Mouse (Mus musculus) midbrain, embryonic 12.5 days (tissue): Measurements from ENCODE around the gene St6galnac3. TPM values are rescaled to one million over a fixed set of nuclear protein-coding genes. Genes with fewer than 3 reads are reported as not detected.

ENCODE experiments used
- ATAC-seq: fragments of 200-750 bp; cut with Nextera tagmentation; 2 replicates; pipeline ENCODE4 v1.8.0; 2017; ENCODE audit warnings: low read depth, moderate TSS enrichment, moderate library complexity; ENCODE audit not compliant: low FRiP score
- H3K27ac ChIP-seq: fragments of 300-500 bp; sonication (generic); replicated peaks from 2 replicates; pipeline ENCODE4 v1.5.1; 2016; ENCODE audit warnings: mild to moderate bottlenecking
- H3K27me3 ChIP-seq: fragments of 300-500 bp; sonication (generic); 2 replicates; pipeline ENCODE4 v1.6.1; 2016; ENCODE audit warnings: mild to moderate bottlenecking
- H3K36me3 ChIP-seq: fragments of 300-500 bp; sonication (generic); 2 replicates; pipeline ENCODE4 v1.6.1; 2016
- H3K4me1 ChIP-seq: fragments of 300-500 bp; sonication (generic); 2 replicates; pipeline ENCODE4 v1.6.1; 2016
- H3K4me2 ChIP-seq: fragments of 300-500 bp; sonication (generic); replicated peaks from 2 replicates; pipeline ENCODE4 v1.6.1; 2016; ENCODE audit warnings: mild to moderate bottlenecking, moderate library complexity
- H3K4me3 ChIP-seq: fragments of 300-500 bp; sonication (generic); 2 replicates; pipeline ENCODE4 v1.5.1; 2016; ENCODE audit warnings: mild to moderate bottlenecking
- H3K9ac ChIP-seq: fragments of 300-500 bp; sonication (generic); replicated peaks from 2 replicates; pipeline ENCODE4 v1.6.1; 2016; ENCODE audit warnings: mild to moderate bottlenecking, moderate library complexity
- H3K9me3 ChIP-seq: fragments of 300-500 bp; sonication (generic); 2 replicates; pipeline ENCODE4 v1.6.1; 2016; ENCODE audit warnings: mild to moderate bottlenecking
- whole genome bisulfite sequencing: fragments of 180-500 bp; shearing (Covaris S2); methylation state at CpG from one replicate; pipeline ENCODE4 v1.1.7; 2016; 5-methylcytosine and 5-hydroxymethylcytosine counted together
- polyA plus RNA-seq: library from polyadenylated mRNA; unstranded; fragments of >200 nt; fragmentation: Nextera tagmentation; extraction: Ambion mirVana; gene quantifications from 2 replicates; pipeline ENCODE4 v1.2.1, GENCODE M21; 2016

Gene St6galnac3
- polyA plus RNA-seq, 1 experiment from 2014 or later: 28.5 TPM

DNA sequence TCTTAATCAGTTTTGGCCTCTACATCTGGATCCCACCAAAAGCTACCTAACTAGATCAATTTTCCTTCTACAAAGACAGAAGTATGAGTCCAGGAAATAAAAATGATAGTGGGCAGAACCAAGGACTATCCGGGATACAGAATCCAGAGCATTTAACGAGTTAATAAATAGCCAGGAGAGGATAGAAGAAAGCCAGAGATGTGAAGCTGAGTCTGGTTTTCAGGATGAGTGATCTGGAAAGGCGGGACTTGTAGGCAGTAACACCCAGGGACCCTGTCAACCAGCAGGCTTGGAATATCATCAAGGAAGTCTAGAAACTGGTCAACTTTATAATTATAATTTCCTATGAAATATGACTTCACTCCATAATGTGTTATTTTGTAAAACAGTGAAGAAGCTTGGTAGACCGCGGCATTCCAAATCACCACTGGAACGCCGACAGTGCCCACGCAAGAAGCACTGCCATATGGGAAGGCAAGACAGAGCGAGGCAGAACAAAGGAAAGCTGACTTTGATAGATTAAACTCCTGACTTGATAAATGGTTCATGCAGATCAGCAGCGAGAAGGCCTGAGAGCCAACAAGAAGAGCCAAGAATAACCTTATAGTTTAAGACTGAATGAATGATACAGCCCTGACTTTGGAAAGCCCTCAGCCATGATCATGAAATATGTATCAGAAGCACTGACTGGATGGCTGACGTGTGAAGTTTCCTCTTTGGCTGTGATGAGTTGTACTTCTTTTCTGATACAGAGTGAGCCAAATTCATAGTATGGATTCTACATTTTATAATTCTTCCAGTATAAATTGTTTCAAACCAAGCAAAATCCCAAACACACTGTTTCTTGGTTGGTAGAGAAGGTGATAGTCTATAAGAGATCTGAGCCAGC is 252.1 kb downstream of the St6galnac3 start:
- Histone ChIP-seq H3K4me2 (no peak overlapping the region), H3K4me3 (no peak overlapping the region), H3K36me3 (no peaks in the 10 kb centered on the region), H3K9ac (no peak overlapping the region), H3K9me3 (no peaks in the 10 kb centered on the region), H3K27me3 (no peaks in the 10 kb centered on the region), H3K27ac (no peak overlapping the region), H3K4me1 (peaks cover 8% of the 10 kb centered on the region; the same call in 1 of the 2 replicates)
- 92% methylated on average over 11 of the region's 11 CpGs for WGBS
- ATAC-seq: no peak

DNA sequence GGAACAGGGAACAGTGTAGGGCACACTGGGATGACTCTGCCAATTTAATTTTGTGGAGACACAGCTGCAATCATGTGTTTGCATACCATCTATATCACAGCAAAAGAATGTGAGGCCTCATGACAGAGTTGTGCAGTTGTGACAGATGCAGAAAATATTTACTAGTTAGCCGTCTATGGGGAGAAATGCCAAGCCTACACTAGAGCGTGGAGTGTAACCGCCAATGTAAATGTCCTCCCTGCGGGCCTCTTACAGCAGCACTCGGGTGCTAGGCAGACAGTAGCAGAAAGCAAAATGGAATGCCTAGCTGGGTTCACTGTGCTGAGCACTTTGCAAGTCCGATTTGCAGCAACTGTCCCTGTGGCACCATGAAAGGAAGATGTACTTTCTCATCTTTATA is 261.1 kb downstream of the St6galnac3 start:
- no peak overlapping the region for H3K9ac ChIP-seq
- H3K4me2 ChIP-seq: no peak overlapping the region
- peaks cover 2% of the 10 kb centered on the region; the same call in 1 of the 2 replicates for H3K4me1 ChIP-seq
- WGBS: 91% methylated on average over 6 of the region's 6 CpGs
- H3K9me3 ChIP-seq: 0 out of 2 replicates have a peak, but pooled peaks cover 5% of the 10 kb centered on the region
- no peak overlapping the region for H3K4me3 ChIP-seq
- ATAC-seq: no peak
- no peaks in the 10 kb centered on the region; the same call in 1 of the 2 replicates for H3K36me3 ChIP-seq
- no peak overlapping the region for H3K27ac ChIP-seq
- no peaks in the 10 kb centered on the region for H3K27me3 ChIP-seq

DNA sequence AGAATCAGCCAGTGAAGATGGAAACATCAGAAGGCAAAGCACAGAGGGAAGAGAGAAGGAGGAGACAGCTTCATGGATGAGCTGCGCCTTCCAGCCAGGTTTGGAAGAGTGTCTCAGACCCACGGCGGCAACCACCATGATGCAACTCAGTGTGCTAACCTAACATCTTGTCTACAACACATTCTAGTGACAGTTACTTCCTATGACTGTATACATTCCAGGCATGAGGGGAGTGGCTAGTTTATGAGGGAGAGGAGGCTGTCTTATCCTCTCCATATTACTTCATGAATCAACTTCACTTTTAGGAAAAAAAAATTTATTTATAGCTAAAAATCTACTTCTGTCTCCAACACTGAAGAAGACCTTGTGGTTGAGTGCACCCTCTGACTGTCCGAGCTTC is 264.8 kb downstream of the St6galnac3 start:
- Histone ChIP-seq H3K27me3 (no peaks in the 10 kb centered on the region), H3K4me1 (no peaks in the 10 kb centered on the region; the same call in 1 of the 2 replicates), H3K27ac (no peak overlapping the region), H3K9me3 (no peaks in the 10 kb centered on the region), H3K4me2 (no peak overlapping the region), H3K36me3 (no peaks in the 10 kb centered on the region), H3K4me3 (no peak overlapping the region), H3K9ac (no peak overlapping the region)
- no peak for ATAC-seq
- WGBS: 100% methylated on average over 4 of the region's 4 CpGs

DNA sequence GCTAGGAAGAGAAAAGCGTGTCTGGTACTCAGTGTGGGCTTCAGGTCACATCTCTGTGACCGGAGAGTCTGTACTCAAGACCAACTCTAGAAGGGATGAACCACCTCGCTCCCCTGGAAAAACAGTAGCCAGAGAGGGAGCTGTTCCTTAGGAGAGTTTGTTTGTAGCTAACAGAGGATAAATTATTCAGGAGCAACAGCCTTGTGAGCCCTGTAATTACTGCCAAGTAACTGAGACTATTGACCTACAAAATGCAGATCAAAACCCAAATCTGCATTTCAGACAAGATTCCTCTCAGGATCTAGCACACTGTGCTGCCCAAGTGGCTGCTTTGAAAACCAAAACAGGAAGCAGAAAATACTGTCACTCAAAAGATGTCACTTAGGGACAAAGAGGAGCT is 266.4 kb downstream of the St6galnac3 start:
- no peak overlapping the region for H3K4me3 ChIP-seq
- WGBS: 81% methylated on average over 3 of the region's 3 CpGs
- no peaks in the 10 kb centered on the region for H3K9me3 ChIP-seq
- no peaks in the 10 kb centered on the region for H3K27me3 ChIP-seq
- H3K4me2 ChIP-seq: no peak overlapping the region
- no peak overlapping the region for H3K9ac ChIP-seq
- no peaks in the 10 kb centered on the region; the same call in 1 of the 2 replicates for H3K4me1 ChIP-seq
- H3K27ac ChIP-seq: no peak overlapping the region
- no peaks in the 10 kb centered on the region for H3K36me3 ChIP-seq
- ATAC-seq: no peak

DNA sequence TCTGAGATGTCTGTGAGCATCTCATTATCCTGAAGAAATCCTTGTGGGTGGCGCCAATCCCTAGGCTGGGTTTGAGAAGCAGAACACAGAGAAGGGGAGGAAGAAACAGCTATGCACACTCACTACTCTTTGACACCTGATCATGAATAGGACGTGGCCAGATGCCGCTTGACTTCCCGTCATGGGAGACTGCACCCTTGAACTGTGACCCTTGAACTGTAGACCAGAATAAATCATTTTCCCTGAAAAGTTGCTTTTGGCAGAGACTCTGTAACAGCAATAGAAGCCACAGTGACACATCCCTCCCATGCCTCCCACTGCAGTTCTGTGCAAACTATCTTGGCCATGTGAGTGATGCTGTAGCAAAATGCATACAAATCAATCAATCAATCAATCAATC is 267.3 kb downstream of the St6galnac3 start:
- no peaks in the 10 kb centered on the region for H3K36me3 ChIP-seq
- no peak overlapping the region for H3K4me3 ChIP-seq
- no peaks in the 10 kb centered on the region for H3K27me3 ChIP-seq
- no peak overlapping the region for H3K4me2 ChIP-seq
- no peaks in the 10 kb centered on the region; the same call in 1 of the 2 replicates for H3K4me1 ChIP-seq
- H3K9me3 ChIP-seq: no peaks in the 10 kb centered on the region
- 85% methylated on average over 4 of the region's 4 CpGs for WGBS
- H3K9ac ChIP-seq: no peak overlapping the region
- ATAC-seq: no peak
- no peak overlapping the region for H3K27ac ChIP-seq

DNA sequence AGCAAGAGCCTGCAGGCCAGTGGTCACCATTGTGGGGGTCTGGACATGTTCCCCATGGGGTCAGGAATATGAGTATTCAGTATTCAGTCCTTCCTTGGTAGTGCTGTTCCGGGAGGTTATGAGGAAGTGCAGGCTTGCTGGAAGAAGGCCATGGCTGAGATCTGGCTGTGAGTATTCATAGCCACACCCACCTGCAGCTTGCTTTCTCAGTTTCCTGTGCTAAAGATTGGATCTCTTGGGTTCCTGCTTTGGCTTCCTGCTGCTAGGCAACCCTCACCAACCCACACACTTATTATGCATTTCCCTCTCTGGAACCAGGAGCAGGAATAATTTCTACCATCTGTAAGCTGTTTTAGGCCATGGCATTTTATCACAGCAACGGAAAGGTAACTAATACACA is 267.8 kb downstream of the St6galnac3 start:
- Histone ChIP-seq H3K4me3 (no peak overlapping the region), H3K27ac (no peak overlapping the region), H3K4me1 (no peaks in the 10 kb centered on the region; the same call in 1 of the 2 replicates), H3K27me3 (no peaks in the 10 kb centered on the region), H3K36me3 (no peaks in the 10 kb centered on the region), H3K4me2 (no peak overlapping the region), H3K9ac (no peak overlapping the region), H3K9me3 (no peaks in the 10 kb centered on the region)
- no peak for ATAC-seq
- 91% methylated on average over 2 of the region's 2 CpGs for WGBS

DNA sequence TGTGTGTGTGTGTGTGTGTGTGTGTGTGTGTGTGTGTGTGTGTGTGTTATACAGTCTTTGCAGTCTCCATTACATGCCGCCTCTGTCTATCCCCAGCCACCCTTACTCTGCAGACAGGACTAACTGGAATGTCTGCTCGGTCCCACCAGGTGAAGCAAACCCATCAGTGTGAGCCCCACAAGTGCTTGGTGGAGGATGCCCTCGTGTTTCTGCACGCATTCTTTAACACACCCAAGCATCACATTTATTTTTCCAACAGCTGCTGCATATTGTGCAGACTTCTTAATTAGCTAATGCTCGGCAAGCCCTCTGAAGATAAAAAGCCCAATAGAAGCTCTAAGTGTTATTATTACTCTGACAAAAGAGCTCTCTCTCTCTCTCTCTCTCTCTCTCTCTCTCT is 268.7 kb downstream of the St6galnac3 start:
- 80% methylated on average over 4 of the region's 5 CpGs for WGBS
- no peaks in the 10 kb centered on the region; the same call in 1 of the 2 replicates for H3K4me1 ChIP-seq
- no peaks in the 10 kb centered on the region for H3K9me3 ChIP-seq
- ATAC-seq: no peak
- no peak overlapping the region for H3K4me3 ChIP-seq
- H3K36me3 ChIP-seq: no peaks in the 10 kb centered on the region
- H3K27ac ChIP-seq: no peak overlapping the region
- H3K27me3 ChIP-seq: no peaks in the 10 kb centered on the region
- no peak overlapping the region for H3K9ac ChIP-seq
- no peak overlapping the region for H3K4me2 ChIP-seq

DNA sequence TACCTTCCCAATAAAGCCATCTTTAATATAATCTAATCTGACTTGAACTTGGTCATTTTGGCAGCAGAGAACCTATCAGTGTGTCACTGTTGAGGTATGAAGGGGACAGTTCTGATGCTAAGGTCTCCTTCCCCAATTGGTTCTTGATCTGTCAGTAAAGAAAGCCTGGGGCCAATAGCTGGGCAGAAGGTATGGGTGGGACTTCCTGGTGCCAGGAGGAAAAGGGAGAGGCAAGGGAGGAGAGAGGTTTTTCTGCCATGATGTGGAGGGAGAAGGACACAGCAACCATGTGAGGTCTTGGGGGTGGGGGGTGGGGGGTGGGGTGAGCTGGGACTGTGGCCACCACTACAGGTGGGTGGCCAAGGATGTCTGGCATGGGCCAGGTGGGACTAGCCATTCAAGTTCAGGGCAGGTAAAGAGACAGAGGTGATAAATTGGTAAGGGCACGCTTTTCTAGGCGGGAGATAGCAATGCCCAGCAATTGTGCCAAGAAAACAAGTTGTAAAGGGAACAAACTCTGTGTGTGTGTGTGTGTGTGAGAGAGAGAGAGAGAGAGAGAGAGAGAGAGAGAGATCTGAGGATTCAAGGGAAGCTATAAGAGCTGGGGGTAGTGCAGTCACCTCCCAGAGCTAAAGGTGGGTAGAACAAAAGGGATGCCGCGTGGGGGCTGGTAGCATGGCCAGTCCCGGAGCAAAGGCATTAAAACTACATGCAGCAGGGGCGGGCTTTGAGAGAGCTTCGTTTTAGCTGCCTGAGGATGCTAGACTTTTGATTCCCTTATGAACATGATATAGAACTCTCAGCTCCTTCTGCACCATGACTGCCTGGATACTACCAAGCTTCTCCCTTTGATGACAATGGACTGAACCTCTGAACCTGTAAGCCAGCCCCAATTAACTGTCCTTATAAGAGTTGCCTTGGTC is 271.6 kb downstream of the St6galnac3 start:
- H3K27me3 ChIP-seq: no peaks in the 10 kb centered on the region
- H3K36me3 ChIP-seq: no peaks in the 10 kb centered on the region
- no peak overlapping the region for H3K4me3 ChIP-seq
- H3K9me3 ChIP-seq: no peaks in the 10 kb centered on the region
- WGBS: 84% methylated on average over 7 of the region's 7 CpGs
- no peak overlapping the region for H3K9ac ChIP-seq
- ATAC-seq: no peak
- H3K4me2 ChIP-seq: no peak overlapping the region
- H3K4me1 ChIP-seq: no peaks in the 10 kb centered on the region; the same call in 1 of the 2 replicates
- H3K27ac ChIP-seq: no peak overlapping the region

DNA sequence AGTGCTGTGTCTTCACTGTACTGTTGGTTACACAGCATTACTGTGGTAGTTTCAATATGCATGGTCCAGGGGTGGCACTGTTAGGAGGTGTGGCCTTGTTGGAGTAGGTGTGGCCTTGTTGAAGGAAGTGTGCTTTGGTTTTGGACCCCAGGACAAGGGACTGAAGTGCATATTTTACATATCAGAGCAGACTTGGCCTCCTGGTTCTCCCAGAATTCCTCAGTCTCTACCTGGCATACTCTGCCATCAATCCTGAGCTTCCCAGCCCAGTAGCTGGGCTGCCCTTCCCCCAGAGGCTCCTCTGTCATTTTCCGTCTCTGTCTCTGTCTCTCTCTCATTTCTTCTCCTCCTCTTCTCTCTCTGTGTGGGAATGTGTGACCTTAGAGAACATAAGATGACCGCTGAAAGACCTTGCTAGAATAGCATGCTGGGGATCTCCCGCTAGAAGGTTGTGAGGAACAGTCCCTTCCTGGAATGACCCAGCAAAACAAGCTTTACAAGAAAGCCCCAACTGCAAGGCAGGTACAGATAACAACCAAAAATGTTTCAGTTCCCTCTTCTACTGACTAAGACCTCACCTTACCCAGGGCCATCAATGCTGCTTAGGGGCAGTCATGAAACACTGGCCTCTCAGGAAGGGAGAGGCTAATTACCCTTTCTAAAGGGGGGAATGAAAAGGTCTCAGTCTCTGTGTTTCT is 272.5 kb downstream of the St6galnac3 start:
- no peak for ATAC-seq
- 91% methylated on average over 3 of the region's 3 CpGs for WGBS
- H3K36me3 ChIP-seq: no peaks in the 10 kb centered on the region

DNA sequence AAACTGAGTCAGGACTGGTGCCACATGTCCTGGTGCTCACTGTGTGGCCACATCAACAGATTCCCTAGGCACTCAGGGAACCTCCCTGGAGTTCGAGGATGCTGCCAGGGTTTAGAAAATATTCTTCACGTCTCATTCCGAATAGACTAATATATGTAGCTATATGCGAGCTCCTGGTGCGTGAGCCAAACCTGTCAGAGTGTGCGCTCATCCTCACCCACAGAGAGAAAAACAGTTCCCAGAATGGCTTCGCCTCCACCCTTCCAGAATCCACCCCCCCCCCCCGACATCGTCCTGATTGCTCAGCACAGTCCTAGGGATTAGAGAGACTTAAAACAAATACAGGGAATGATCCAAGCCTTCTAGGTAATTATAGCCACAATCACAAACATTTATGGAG is 283.6 kb downstream of the St6galnac3 start:
- no peaks in the 10 kb centered on the region for H3K4me1 ChIP-seq
- H3K9ac ChIP-seq: no peak overlapping the region
- 86% methylated on average over 9 of the region's 9 CpGs for WGBS
- ATAC-seq: no peak
- no peak overlapping the region for H3K4me2 ChIP-seq
- no peak overlapping the region for H3K27ac ChIP-seq
- no peaks in the 10 kb centered on the region for H3K9me3 ChIP-seq
- no peaks in the 10 kb centered on the region for H3K36me3 ChIP-seq
- no peak overlapping the region for H3K4me3 ChIP-seq
- no peaks in the 10 kb centered on the region for H3K27me3 ChIP-seq

More for the DNA sequence above, 272.5 kb downstream of the St6galnac3 start:
- Histone ChIP-seq H3K9ac (no peak overlapping the region), H3K9me3 (no peaks in the 10 kb centered on the region), H3K4me3 (no peak overlapping the region), H3K27ac (no peak overlapping the region), H3K27me3 (no peaks in the 10 kb centered on the region), H3K4me2 (no peak overlapping the region), H3K4me1 (no peaks in the 10 kb centered on the region; the same call in 1 of the 2 replicates)

DNA sequence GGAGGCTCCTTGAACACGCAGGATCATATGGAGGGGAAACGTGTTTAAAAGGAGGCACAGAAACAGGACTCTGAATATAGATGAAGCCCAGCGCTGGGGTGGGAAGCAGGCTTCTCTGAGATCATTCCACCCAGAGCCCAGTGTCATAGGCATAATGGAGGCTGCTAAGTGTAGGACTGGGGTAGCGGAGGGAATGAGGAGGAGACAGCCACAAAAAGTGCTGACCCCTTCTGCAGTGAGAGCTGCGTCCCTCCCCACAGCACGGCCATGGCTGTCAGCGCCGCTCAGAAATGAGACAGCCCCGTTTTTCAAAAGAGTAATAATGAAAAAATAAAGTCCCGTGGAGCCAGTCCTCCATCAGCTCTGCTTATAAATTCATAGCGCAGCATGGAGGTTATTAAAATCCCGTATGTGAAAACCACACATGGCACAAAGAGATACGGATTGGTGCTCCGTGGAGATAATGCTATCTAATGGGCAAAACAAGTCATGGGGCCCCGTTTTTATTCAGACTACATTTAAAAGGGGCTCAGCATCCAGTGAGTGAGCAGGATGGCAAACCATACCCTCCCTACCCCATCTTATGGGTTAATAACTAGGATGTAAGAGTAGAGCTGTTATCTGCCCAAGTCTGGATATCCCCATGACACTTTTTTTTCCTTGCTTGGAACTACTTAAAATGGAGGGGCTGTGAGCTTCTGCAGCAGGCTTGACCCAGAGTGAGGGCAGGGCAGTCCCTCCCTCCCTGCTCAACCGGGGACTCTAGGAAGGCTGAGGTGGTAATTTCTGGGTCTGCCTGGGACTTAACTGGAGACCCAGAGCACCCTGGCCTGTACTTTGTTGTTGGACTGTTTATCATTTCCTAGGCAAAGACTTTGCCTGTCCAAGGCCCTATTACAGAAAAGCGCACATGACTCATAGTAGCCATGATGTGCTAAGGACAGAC is 288.6 kb downstream of the St6galnac3 start:
- Histone ChIP-seq H3K27ac (peak overlapping the region; percentile 50), H3K27me3 (no peaks in the 10 kb centered on the region), H3K4me3 (no peak overlapping the region), H3K4me2 (no peak overlapping the region), H3K9me3 (no peaks in the 10 kb centered on the region), H3K4me1 (no peaks in the 10 kb centered on the region), H3K9ac (no peak overlapping the region), H3K36me3 (no peaks in the 10 kb centered on the region)
- 70% methylated on average over 17 of the region's 17 CpGs for WGBS
- peak; percentile 52 for ATAC-seq
